Mouse (Mus musculus): Measurements from ENCODE around the gene Ano7.
"Not testable (repeated sequence)": the region's sequence is repeated elsewhere in the genome, so short reads cannot be mapped to it uniquely, and the experiment has no call there.

Gene Ano7

DNA sequence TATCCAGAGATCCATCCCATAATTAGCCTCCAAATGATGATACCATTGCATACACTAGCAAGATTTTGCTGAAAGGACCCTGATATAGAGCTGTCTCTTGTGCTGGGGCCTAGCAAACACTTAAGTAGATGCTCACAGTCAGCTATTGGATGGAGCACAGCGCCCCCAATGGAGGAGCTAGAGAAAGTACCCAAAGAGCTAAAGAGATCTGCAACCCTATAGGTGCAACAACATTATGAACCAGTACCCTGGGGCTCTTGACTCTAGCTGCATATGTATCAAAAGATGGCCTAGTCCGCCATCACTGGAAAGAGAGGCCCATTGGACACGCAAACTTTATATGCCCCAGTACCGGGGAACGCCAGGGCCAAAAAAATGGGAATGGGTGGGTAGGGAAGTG lies 76.4 kb downstream of the Ano7 start:
- not testable (repeated sequence) for DNase-seq (ENCODE audit: low spot score)

DNA sequence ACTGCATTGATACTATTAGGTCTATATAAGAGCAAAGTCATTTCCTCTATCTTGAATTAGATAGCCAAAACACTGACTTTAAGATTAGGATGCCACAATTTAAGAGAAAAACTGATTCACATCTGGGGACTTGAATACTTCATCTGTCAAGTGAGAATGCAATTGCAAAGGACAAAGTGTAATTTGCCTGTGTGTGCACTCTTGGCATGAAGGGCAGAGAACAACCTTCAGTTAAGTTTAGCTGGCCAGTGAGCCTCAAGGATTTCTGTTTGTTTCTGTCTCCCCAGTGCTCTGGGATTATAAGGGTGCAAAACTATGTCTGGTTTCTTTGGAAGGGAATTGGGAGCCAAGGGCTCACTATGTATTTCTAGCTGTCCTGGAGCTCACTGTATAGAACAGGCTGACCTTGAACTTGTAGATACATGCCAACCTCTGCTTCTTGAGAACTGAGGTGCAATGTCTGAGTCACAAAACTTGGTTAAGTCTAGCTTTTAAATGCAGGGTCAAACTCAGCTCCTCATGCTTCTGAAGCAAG lies 80.1 kb downstream of the Ano7 start:
- DNase-seq (ENCODE audit: low spot score): no peak
